Mouse (Mus musculus): ENCODE results near the gene Ppp1r21. TPM values are rescaled to one million over a fixed set of nuclear protein-coding genes. Genes with fewer than 3 reads are reported as not detected.

Ppp1r21 gene
- polyA plus RNA-seq, 1 experiment from 2014 or later, result 25.1 TPM

- H3K27ac ChIP-seq (replicated peaks; ENCODE audit: low read depth, low read length), result no peak overlapping the region
- ATAC-seq (replicated peaks; ENCODE audit: insufficient number of reproducible peaks, low FRiP score, low TSS enrichment, low read depth), result peak; percentile 58; the same call in 1 of the 2 replicates
Measured at GRCm38 (mm10) chr17:88558168-88558842, 28.4 kb downstream of the Ppp1r21 start.

DNA sequence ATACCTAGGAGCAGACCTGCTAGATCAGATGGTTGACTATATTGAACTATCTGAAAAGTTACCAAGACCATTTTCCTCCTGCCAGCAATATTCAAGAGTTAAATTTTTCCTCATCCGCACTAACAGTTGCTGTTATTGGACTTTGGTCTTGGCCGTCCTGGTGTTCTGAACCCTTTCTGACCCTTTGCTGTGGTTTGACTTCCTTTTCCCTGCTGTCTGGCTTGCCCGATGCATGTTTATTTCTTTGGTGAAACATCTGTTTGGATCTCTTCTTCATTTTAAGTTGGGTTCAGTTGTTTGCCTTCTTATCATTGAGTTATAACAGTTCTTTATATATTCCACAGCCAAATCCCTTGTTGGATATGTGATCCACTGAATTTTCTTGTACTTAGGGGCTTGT, 33.7 kb downstream of the Ppp1r21 start:
- 79% methylated on average over 3 of the region's 3 CpGs for WGBS
- no peak overlapping the region for H3K4me3 ChIP-seq (ENCODE audit: low read depth, low read length)
- H3K9ac ChIP-seq (replicated peaks; ENCODE audit: low read length), result no peak overlapping the region
- H3K36me3 ChIP-seq (replicated peaks; ENCODE audit: control insufficient read depth, insufficient read depth, low read depth, low read length), result no peaks in the 10 kb centered on the region
- H3K27me3 ChIP-seq (ENCODE audit: control insufficient read depth, insufficient read depth, low read length), result no peaks in the 10 kb centered on the region
- no peaks in the 10 kb centered on the region for H3K4me1 ChIP-seq (ENCODE audit: control insufficient read depth, insufficient read depth, low read length)
- DNase-seq (ENCODE audit: low spot score), result no peak
- no peak overlapping the region for H3K27ac ChIP-seq (replicated peaks; ENCODE audit: low read depth, low read length)
- no peak for ATAC-seq (replicated peaks; ENCODE audit: insufficient number of reproducible peaks, low FRiP score, low TSS enrichment, low read depth)
- no peak overlapping the region for H3K4me2 ChIP-seq (ENCODE audit: low read depth, low read length)
- no peaks in the 10 kb centered on the region for H3K9me3 ChIP-seq (replicated peaks; ENCODE audit: control insufficient read depth, low read length)

More at GRCm38 (mm10) chr17:88558168-88558842, 28.4 kb downstream of the Ppp1r21 start:
- 29% methylated on average over 13 of the region's 13 CpGs for WGBS
- H3K27me3 ChIP-seq (ENCODE audit: control insufficient read depth, insufficient read depth, low read length), result no peaks in the 10 kb centered on the region
- H3K9me3 ChIP-seq (replicated peaks; ENCODE audit: control insufficient read depth, low read length), result no peaks in the 10 kb centered on the region
- no peak overlapping the region for H3K4me2 ChIP-seq (ENCODE audit: low read depth, low read length)
- no peak overlapping the region for H3K9ac ChIP-seq (replicated peaks; ENCODE audit: low read length)
- H3K4me1 ChIP-seq (ENCODE audit: control insufficient read depth, insufficient read depth, low read length), result no peaks in the 10 kb centered on the region
- no peaks in the 10 kb centered on the region for H3K36me3 ChIP-seq (replicated peaks; ENCODE audit: control insufficient read depth, insufficient read depth, low read depth, low read length)
- H3K4me3 ChIP-seq (ENCODE audit: low read depth, low read length), result no peak overlapping the region
- DNase-seq (ENCODE audit: low spot score), result peak; percentile 91

DNA sequence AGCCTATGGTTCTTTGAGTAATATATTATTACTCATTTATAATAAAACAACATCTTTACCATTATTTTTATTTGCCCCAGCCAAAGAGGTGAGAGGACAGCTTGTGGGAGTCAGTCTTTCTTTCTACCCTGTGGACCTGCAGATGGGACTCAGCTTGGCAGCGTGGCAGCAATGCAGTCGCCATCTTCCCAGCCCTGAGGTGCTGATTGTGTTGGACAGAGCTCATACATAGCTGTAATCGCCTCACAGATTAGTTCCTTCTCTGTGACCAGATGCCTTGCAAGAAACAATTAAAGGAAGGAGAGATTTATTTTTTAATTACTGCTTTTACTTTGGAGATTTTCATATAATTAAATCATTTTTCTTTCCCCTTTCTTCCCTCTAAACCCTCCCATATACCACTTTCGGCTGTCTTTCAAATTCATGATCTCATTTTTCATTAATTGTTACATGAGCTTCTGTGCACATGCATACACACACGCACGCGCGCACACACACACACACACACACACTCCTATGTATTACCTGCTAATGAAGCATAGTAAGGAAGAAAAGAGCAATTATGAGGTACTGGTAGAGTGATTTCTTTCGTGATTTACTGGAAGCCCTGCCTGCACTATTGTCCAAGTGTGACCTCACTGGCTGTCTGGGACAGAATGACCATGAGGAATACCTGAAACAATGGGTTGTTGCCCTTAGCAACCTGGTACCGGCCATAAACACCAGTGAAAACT, 40.1 kb downstream of the Ppp1r21 start:
- no peaks in the 10 kb centered on the region for H3K27me3 ChIP-seq (ENCODE audit: control insufficient read depth, insufficient read depth, low read length)
- no peak overlapping the region for H3K4me3 ChIP-seq (ENCODE audit: low read depth, low read length)
- ATAC-seq (replicated peaks; ENCODE audit: insufficient number of reproducible peaks, low FRiP score, low TSS enrichment, low read depth), result no peak
- no peak overlapping the region for H3K4me2 ChIP-seq (ENCODE audit: low read depth, low read length)
- no peaks in the 10 kb centered on the region; the same call in none of the 2 replicates for H3K36me3 ChIP-seq (replicated peaks; ENCODE audit: control insufficient read depth, insufficient read depth, low read depth, low read length)
- H3K9me3 ChIP-seq (replicated peaks; ENCODE audit: control insufficient read depth, low read length), result no peaks in the 10 kb centered on the region
- no peak overlapping the region for H3K9ac ChIP-seq (replicated peaks; ENCODE audit: low read length)
- H3K4me1 ChIP-seq (ENCODE audit: control insufficient read depth, insufficient read depth, low read length), result no peaks in the 10 kb centered on the region
- WGBS, result 88% methylated on average over 10 of the region's 10 CpGs
- no peak for DNase-seq (ENCODE audit: low spot score)
- no peak overlapping the region for H3K27ac ChIP-seq (replicated peaks; ENCODE audit: low read depth, low read length)

- ATAC-seq (replicated peaks; ENCODE audit: insufficient number of reproducible peaks, low FRiP score, low TSS enrichment, low read depth), result no peak
- Histone ChIP-seq H3K9me3 (replicated peaks; ENCODE audit: control insufficient read depth, low read length) (no peaks in the 10 kb centered on the region), H3K27ac (replicated peaks; ENCODE audit: low read depth, low read length) (no peak overlapping the region), H3K36me3 (replicated peaks; ENCODE audit: control insufficient read depth, insufficient read depth, low read depth, low read length) (no peaks in the 10 kb centered on the region; the same call in none of the 2 replicates), H3K4me2 (ENCODE audit: low read depth, low read length) (no peak overlapping the region), H3K9ac (replicated peaks; ENCODE audit: low read length) (no peak overlapping the region), H3K27me3 (ENCODE audit: control insufficient read depth, insufficient read depth, low read length) (no peaks in the 10 kb centered on the region), H3K4me3 (ENCODE audit: low read depth, low read length) (no peak overlapping the region), H3K4me1 (ENCODE audit: control insufficient read depth, insufficient read depth, low read length) (no peaks in the 10 kb centered on the region)
- WGBS, result 82% methylated on average over 11 of the region's 11 CpGs
- DNase-seq (ENCODE audit: low spot score), result no peak
Measured at GRCm38 (mm10) chr17:88570784-88571183, 40.9 kb downstream of the Ppp1r21 start.

GRCm38 (mm10) chr17:88574811-88575210, 44.9 kb downstream of the Ppp1r21 start:
- H3K4me2 ChIP-seq (ENCODE audit: low read depth, low read length), result no peak overlapping the region
- ATAC-seq (replicated peaks; ENCODE audit: insufficient number of reproducible peaks, low FRiP score, low TSS enrichment, low read depth) (no peak), DNase-seq (ENCODE audit: low spot score) (no peak)
- no peak overlapping the region for H3K4me3 ChIP-seq (ENCODE audit: low read depth, low read length)
- H3K9ac ChIP-seq (replicated peaks; ENCODE audit: low read length), result no peak overlapping the region
- no peaks in the 10 kb centered on the region for H3K4me1 ChIP-seq (ENCODE audit: control insufficient read depth, insufficient read depth, low read length)
- 70% methylated on average over 5 of the region's 5 CpGs for WGBS
- no peak overlapping the region for H3K27ac ChIP-seq (replicated peaks; ENCODE audit: low read depth, low read length)
- no peaks in the 10 kb centered on the region for H3K9me3 ChIP-seq (replicated peaks; ENCODE audit: control insufficient read depth, low read length)
- no peaks in the 10 kb centered on the region for H3K27me3 ChIP-seq (ENCODE audit: control insufficient read depth, insufficient read depth, low read length)
- peaks cover 3% of the 10 kb centered on the region for H3K36me3 ChIP-seq (replicated peaks; ENCODE audit: control insufficient read depth, insufficient read depth, low read depth, low read length)

DNA sequence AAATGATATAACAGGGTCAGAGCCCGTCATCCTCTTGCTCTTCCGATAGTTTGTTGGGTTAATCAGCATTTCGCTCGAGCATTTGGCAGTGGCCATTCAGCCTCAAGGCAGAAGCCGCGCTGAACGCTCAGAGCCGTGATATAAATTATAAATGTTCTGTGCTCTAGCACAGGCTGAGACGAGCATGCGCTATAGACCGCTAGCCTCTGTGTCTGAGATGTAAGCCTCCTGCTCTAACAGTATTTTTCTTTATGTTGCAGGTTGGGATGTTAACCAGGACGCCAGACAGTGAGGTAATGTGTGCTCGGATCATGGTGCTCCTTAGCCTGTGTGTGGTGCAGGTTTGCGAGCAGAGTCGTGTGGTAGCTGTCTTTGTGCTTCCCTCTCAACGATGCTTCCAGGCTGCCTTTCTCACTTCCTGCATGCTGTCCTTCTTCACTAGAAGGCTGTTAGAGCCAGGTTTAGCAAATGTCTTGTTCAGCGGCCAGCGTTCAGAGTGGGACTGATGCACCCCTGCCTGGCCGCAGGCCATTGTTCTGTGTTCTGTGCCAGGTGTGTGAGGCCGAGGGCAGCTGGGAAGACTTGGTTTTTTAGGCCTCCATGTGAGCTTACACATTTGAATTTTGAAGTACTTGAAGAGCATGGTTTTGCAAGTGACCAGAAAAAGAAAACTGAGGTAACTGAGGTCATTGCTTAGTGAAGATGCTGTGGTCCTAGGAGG, 48.8 kb downstream of the Ppp1r21 start:
- Histone ChIP-seq H3K4me3 (ENCODE audit: low read depth, low read length) (no peak overlapping the region), H3K4me1 (ENCODE audit: control insufficient read depth, insufficient read depth, low read length) (no peaks in the 10 kb centered on the region), H3K27ac (replicated peaks; ENCODE audit: low read depth, low read length) (no peak overlapping the region), H3K27me3 (ENCODE audit: control insufficient read depth, insufficient read depth, low read length) (no peaks in the 10 kb centered on the region), H3K9ac (replicated peaks; ENCODE audit: low read length) (no peak overlapping the region), H3K4me2 (ENCODE audit: low read depth, low read length) (no peak overlapping the region), H3K36me3 (replicated peaks; ENCODE audit: control insufficient read depth, insufficient read depth, low read depth, low read length) (peaks cover 3% of the 10 kb centered on the region), H3K9me3 (replicated peaks; ENCODE audit: control insufficient read depth, low read length) (no peaks in the 10 kb centered on the region)
- WGBS, result 89% methylated on average over 20 of the region's 20 CpGs
- DNase-seq (ENCODE audit: low spot score), result no peak
- ATAC-seq (replicated peaks; ENCODE audit: insufficient number of reproducible peaks, low FRiP score, low TSS enrichment, low read depth), result no peak

DNA sequence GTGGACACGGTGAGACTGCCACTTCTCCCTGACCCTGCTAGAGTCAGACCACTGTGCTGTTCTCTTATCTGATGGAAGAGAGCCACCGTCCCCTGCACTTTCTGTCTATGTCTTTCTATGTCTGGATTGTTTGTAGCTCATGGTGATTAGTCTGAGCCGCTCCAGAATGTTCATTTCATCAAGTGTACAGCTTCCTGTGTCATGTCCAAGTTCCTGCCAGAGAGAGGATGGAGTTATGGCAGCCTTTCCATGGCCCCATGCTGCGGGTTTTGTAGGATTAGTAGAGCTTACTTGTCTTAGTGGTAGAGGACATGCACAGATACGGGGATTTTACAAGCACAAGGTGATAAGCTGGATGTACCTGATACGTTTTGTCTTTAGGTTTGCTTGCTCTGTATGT, 50.6 kb downstream of the Ppp1r21 start:
- Histone ChIP-seq H3K36me3 (replicated peaks; ENCODE audit: control insufficient read depth, insufficient read depth, low read depth, low read length) (peaks cover 7% of the 10 kb centered on the region), H3K27me3 (ENCODE audit: control insufficient read depth, insufficient read depth, low read length) (no peaks in the 10 kb centered on the region), H3K4me3 (ENCODE audit: low read depth, low read length) (no peak overlapping the region), H3K4me2 (ENCODE audit: low read depth, low read length) (no peak overlapping the region), H3K9me3 (replicated peaks; ENCODE audit: control insufficient read depth, low read length) (no peaks in the 10 kb centered on the region), H3K27ac (replicated peaks; ENCODE audit: low read depth, low read length) (no peak overlapping the region), H3K4me1 (ENCODE audit: control insufficient read depth, insufficient read depth, low read length) (no peaks in the 10 kb centered on the region), H3K9ac (replicated peaks; ENCODE audit: low read length) (no peak overlapping the region)
- ATAC-seq (replicated peaks; ENCODE audit: insufficient number of reproducible peaks, low FRiP score, low TSS enrichment, low read depth) (no peak), DNase-seq (ENCODE audit: low spot score) (no peak)
- 86% methylated on average over 6 of the region's 6 CpGs for WGBS
